Mouse (Mus musculus) mouse trophoblast stem cell (cell line): ENCODE data around the gene Zfp839.

Experiments
- in situ Hi-C, 2 experiments: fragments of 300-500 bp; cut with MseI, MboI; formaldehyde crosslinking; loops; 2 replicates in 1 of 2; 3 replicates in 1 of 2; pipeline ENCODE4 v1.15.1; 2025

Gene Zfp839

DNA sequence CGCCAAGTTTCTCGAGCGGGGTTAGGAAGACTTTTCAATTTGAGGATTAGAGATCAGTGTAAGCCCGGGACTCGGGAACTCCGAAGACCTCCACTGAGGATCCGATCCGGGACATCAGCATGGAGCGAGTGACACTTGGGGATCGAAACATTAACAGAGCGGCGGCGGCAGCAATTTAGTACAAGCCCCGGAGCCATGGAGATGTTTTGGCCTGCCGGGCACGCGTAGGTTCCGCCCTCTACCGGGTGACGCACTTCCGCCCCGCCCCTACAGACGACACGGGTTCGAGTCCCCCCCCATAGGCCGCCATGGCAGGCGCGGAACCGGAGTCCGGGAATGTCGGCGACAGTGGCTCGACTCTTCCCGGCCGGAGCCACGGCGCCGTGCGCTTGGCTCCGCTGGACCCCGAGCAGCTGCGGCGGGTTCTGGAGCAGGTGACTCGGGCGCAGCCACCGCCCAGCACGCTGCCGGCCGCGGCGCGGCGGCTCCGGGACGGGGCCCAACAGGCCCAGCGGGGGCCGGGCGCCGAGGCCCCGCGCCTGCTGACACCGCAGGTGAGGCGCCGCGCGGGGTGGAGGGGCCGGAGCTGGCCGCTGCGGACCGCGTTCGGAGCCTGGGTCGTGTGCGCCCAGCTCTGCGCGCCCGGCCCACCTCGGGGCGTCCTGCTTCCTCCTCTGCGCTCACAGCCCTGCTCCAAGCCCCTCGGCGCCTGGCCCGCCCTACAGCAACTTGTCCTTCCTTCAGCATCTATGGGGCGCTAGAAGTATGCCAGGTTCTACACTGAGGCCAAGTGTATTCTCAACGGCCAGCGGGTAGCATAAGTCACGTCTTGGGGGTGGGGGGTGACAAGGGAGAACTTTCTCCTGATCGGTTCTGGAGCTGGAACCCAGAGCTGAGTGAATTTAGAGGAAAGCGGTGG is at the start of gene Zfp839:
Gene Zfp839, plus strand, starts transcription at position 244 of the 919 bp plus-strand sequence.
- in situ Hi-C loops: no loop called here

DNA sequence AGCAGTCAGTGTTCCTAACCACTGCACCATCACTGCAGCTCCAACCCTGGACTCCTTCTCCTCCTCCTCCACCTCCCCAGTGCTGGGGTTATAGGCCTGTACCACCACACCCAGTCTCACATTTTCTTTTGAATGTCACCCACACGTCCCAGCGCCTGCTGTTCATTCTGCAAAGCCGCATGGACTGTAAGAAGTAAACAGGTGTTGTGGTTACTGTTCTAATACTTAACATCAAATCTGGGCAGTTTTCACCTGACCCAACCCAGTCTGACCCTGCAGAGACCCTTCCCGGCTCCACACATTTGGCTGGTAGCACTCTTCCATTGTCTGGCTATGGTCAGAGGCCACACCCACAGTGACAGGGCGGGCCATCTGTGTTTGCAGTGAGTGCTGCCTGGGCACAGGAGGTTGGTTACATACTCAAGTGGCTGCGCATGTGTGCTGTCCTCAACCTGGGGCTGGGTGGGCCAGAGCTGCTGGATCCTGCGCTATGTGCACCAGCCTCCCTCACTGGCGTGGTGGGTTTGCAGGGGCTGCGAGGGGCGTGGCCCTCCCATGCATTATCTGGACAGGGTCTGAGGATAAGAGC is 48.1 kb upstream of the Zfp839 start:
- in situ Hi-C loops: no loop called here

DNA sequence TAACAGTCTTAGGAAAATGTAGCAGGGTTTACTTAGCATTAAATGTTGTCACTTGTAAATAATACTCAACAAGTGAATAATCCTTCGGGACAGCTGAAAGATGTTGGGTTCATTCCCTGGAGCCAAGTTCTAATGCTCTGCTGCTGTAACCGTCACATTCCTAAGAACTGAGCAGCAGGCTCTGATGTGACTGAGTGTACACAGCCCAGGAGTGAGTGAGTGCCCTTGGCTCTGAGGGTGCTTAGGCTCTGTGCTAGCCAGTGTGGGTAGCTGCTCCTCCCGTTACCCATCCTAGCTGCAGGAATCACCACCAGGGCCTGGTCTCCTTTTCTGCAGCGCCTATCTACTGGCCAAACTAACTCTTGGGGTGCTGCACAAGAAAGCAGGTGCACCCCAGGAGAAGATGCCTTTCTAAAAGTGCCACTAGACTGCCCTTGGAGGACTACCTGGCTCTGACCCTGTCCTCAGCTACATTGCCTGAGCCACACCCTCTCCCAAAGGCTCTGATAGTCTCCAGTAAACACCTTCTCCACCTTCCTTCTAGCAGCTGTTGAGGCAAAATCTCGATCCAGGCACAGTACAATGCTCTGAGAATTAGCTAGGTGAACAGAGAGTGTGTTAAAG is 47.3 kb upstream of the Zfp839 start:
- in situ Hi-C loops: no loop called here

DNA sequence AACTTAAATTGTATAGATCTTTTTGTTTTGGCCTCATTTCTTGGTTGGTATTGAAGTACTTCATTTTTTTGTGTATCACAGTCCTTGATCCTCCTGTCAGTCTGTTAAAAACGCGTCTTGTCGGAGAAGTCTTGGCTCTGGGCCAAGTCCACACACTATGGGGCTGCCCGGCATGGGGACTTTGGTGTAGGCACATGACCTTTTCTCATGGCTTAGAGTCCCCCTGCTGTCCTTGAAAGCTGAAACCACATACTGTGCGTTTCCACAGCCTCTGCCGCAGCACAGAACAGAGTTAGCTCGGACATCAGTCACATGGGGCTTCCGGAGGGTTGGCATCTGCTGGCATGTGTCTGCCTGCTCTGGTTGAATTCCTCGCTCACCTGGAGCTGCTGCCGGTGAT is 45.8 kb upstream of the Zfp839 start:
- in situ Hi-C loops: no loop called here

DNA sequence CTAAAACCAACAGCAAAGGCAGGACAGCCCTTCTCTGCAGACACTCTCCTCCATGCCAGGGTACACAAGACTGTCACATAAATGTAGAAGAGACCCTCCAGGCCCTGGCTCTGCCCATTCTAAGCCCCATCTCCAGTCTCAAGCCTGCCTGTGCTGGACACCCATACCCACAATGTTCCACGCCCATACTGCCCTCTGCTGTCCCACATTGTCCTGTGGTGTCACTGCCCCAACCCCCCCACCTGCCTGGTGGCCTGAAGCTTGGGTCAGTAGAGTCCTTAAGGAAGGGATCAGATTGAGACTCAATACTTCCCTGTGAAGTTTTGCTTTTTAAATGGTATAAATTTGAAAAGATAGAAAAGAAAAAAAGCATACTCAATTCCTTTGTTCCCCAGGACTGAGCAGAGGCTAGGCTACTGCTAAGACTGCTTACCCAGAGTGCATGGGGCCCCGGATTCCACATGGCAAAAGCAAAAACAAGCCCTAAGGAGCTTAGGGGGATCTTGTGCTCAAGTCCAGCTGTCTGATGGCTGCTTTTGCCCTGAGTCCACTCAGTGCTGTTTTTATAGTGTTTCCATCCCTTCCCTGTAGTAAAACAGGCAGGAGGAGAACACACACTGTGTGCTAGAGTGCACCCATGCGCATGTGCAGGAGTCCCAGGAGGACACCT is 43.6 kb upstream of the Zfp839 start:
- in situ Hi-C loops: no loop called here

DNA sequence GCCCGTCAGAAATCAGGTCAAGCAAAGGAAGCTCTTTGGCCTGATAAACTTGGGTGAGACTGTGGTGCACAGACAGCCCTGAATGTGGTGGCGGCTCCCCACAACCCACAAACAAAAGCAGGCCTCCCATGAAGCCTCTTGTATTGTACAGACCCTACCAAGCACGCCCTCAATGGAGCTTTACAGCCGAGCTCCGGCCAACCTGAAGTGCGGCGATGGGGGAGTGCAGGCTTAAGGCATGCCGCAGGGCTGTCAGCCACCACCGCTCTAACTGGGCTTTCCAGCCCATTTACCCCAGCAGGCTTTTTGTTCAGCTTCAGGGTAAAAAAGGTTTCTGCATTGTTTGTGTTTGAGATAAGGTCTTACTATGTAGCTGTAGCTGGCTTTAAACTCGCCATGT is 41.6 kb upstream of the Zfp839 start:
- in situ Hi-C loops: no loop called here

DNA sequence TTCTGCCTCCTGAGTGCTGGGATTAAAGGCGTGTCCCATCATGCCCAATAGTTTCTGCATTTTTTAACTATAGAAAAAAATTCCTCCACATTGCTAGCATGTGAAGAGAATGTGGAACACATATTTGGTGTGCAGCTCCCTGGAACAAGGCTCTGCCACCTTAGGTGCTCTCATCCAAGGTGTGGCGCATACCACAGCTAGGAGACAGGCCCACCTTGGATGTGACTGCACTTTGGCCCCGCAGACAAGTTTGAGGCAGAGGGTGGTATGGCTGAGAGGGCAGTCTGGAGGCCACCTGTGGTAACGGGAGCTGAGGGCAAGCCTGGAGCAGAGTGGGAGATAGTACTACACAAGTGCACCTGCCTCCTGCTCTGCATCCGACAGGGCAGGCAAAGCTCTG is 41.2 kb upstream of the Zfp839 start:
- in situ Hi-C loops: no loop called here

DNA sequence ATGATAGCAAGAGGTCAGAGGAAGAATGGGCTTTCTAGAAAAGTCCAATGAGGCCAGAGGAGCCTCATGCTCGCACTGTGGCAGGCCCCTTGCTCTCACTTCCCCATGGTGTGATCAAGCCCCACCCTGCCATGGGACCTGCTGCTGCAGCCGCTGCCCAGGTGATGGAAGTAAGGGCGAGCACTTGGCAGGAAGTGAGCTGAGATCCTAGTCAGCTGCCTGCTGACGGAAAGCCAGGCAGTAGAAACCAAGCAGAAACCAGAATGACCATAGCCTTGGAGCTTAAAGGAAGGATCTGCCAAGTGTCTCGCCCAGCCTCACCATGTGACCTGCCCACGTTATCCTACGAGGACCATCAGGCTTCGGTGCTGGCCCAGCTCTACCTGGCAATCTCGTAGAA is 36.9 kb upstream of the Zfp839 start:
- in situ Hi-C loops: no loop called here

DNA sequence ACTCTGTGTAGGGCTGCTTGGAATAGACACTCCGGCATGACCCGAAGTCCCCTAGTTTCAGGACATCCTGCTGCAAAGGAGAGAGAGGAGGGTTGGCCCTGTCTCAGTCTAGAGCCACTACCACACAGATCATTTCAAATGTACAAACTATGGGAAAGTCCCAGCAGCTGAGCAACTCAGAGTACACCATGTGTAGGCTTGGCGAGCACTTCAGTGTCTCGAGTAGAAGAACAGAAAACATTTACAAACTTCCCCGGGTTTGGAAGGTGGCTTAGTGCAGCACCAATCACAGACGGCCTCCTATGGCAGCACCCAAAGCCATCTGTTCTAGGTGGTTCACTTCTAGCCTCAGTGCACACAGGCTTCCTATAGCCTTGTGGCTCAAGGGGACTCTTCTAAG is 36.4 kb upstream of the Zfp839 start:
- in situ Hi-C loops: no loop called here

DNA sequence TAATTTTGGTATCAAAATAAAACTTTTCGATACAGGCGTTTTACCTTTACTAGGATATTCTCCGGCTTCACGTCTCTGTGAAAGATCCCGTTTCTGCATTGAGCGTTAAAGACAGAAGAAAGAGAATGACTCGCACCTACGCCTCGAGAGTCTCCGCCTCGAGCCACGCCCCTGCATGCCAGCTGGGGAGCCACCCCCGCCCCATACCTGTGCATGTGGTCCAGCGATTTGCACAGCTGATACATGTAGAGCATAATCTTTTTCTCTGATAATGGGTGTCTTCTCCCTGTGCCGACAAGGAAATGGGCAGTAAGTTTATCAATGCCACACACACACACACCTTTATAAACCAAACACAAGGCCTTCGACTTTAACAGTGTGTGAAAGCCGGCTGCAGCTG is 35.1 kb upstream of the Zfp839 start:
- in situ Hi-C loops: no loop called here

DNA sequence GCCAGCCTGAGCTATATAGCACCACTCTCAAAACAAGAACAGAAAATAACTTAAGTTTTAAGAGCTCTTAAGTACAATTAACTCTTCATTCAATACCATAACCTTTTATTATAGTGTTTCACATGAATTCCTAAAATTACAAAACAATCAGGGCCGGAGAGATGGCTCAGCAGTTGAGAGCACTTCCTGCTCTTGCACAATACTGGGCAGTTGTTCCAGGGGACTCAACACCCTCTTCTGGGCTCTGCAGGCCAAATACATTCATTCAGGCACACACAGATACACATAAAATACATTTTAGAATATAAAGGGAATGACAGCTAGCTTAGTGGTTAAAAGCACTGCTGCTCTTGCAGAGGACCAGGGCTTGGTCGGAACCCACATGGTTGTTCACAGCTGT is 33.2 kb upstream of the Zfp839 start:
- in situ Hi-C loops: no loop called here

DNA sequence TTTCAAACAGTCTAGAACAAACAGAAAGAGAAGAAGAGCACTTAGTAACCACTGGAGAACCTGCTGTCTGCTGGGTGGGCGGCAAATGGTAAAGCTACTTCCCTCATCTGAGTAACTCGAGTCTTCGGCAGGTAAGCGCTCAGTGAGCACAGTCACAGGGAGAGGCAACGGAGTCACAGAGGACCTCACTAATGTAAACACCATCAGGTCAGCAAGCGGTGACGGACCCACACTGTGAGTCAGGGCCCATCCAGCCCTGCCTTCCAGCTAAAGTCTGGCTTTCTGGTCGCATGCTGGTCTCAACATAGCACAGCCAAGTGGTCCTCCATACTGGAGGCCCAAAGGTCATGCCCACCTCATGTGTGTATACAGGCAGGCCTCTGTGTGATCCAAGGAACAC is 30.7 kb upstream of the Zfp839 start:
- in situ Hi-C loops: no loop called here

DNA sequence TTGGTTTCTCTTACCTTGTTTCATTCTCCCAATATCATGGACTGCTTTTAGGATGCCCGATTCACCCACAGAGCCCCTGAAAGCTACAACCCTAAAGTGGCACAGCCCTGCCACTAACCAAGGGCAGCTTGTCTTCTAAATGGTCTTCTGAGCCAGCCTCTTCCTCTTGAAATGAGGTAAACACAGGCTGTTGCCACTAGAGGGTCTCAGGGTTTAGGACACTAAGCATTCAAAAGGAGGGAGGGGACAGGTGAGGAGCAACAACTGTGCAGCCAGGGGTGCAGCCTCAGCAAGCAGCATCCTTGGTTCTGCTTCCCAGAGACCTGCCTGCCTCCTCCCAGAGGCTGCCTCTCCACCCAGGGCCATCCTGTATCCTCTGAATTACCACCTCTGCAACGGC is 28.3 kb upstream of the Zfp839 start:
- in situ Hi-C loops: no loop called here

DNA sequence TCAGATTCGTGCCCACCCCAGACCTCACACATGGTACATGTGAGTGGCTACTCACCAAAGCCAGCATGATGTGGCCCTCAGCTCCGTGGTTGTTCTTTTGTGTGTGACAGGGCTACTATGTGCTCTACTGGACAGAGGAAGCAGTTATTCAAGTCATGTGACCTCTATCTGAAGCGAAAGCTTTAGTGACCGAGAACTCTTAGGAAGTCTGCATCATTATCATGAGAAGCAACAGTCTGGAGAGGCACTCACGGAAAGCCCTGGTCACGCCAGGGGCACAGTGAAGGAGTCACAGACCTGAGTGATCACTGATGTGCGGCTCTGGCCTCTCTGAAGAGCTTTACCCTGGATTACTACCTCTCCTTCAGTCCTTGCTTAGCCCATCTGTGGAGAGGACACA is 27.7 kb upstream of the Zfp839 start:
- in situ Hi-C loops: no loop called here

DNA sequence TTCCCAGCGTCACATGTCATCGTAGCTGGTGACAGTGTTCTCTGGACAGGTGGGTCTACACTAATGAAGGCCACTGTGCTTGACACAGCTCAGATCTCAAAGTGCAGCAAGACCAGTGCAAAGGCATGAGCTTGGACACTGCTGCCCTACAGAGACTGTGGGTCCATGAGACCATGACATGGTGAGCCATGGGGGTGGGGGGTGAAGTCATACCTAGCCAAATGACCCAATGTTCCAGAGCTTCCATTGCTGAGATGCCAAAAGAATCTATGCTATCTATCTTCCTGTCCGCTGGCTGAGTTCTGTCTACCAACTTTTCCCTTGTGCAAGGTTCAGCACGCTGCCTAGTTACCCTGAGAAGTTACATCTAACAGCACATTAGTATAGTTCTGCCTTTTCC is 21.1 kb upstream of the Zfp839 start:
- in situ Hi-C loops: loop anchor here in 1 of 2 experiments (25.0 kb wide), 1 partner anchor 392 kb away; the partner anchor contains the start of gene Ppp2r5c

DNA sequence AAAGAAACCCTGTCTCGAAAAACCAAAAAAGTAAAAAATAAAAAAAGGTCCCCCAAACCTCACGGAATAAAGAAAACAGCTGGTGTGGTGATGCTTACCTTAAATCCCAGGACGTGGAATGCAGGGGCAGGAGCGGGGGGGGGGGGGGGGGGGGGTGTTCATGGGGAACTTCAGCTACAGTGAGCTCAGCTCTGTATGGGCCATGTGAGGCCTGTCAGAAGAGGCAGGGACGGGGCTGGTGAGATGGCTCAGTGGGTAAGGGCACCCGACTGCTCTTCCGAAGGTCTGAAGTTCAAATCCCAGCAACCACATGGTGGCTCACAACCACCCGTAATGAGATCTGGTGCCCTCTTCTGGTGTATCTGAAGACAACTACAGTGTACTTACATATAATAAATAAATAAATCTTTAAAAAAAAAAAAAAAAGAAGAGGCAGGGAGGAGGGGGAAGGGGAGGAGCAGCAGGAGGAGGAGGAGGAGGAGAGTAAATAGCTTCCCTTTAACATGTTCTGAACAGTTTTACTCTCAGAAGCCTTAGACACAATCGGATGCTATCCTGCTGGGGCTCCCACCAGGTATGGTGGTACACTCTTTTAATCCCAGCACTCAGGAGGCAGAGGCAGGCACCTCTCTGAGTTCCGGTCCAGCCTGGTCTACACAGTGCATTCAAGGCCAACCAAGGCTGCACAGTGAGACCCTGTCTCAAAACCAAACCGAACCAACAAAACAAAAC is 19.6 kb upstream of the Zfp839 start:
- in situ Hi-C loops: loop anchor here in 1 of 2 experiments (25.0 kb wide), 1 partner anchor 393 kb away; the partner anchor contains the start of gene Ppp2r5c

DNA sequence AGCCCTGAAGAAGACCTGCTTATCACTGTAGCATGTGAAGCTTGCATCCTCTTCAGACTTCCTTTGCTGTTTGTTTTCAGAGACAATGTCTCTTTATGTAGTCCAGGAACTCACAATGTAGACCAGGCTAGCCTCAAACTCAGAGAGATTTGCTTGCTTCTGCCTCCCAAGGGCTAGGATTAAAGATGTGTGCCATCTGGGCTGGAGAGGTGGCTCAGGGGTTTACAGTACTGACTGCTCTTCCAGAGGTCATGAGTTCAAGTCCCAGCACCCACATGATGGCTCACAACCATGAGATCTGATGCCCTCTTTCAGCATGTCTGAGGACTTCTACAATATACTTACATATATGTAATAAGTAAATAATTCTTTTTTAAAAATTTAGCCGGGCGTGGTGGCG is 14.9 kb upstream of the Zfp839 start:
- in situ Hi-C loops: loop anchor here in 1 of 2 experiments (25.0 kb wide), 1 partner anchor 398 kb away; the partner anchor contains the start of gene Ppp2r5c

DNA sequence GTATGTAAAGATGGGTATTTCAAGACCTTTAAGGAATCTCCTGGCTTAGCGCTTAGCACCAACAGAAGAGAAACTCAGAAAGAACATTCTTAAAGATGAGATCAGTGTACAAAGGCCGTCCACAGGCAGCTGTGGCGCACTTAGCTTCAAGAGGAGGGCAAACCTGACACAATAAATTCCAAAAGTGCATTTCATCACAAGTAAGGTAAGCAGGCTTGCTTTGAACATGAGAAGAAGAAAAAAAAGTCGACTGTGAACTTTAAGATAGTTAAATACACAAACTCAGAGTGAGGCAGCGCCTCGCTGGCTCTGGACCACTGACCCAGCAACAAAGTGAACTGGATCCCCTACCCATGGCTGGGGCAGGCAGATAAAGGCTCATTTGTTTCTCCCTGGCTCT is 13.3 kb upstream of the Zfp839 start:
- in situ Hi-C loops: loop anchor here in 1 of 2 experiments (25.0 kb wide), 1 partner anchor 399 kb away; the partner anchor contains the start of gene Ppp2r5c

DNA sequence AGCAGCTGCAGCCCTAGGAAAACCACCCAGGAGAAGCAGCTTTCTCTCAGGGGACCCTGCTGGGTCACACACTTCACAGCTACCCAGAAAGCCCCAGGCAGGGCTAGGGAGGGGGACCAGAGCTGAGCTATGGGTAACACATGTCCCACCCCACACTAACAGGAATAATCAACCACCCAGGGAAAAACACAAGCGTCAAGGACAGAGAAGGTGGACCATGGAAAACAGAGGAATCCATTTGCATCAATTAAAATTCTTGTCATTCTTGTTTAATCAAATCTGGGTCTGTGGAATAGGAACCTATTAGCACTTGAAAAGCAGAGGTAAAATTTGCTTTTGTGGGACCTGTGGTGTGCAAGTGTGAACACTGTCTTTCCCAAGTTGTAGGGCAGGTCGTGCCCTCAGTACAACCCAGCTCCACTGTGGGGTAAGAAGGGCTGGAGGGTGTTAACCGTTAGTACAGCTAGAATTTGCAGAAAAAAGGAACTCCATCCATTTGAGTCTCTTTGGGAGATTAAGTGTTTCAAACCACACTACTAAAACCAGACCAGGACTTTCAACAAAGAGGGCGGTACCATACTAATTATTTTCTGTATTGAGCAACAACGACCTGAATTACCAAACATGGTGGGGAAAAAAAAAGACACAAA is 12.7 kb upstream of the Zfp839 start:
- in situ Hi-C loops: loop anchor here in 1 of 2 experiments (25.0 kb wide), 1 partner anchor 400 kb away; the partner anchor contains the start of gene Ppp2r5c

DNA sequence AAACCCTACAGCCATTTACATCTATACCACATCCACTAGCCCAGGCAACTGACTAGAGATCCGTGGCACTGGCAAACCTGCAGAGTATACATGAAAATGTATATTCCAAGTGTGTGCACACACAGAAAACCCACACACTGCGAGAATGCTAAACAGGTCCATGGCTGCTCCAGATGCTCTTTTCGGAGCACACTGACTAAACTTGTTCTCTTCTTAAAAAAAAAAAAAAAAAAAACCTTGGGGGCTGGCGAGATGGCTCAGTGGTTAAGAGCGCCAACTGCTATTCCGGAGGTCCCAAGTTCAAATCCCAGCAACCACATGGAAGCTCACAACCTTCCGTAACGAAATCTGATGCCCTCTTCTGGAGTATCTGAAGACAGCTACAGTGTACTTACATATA is 12.2 kb upstream of the Zfp839 start:
- in situ Hi-C loops: loop anchor here in 1 of 2 experiments (25.0 kb wide), 1 partner anchor 401 kb away; the partner anchor contains the start of gene Ppp2r5c
